Mouse (Mus musculus): Measurements from ENCODE around the gene Akap10.
"Not testable (repeated sequence)": the region's sequence is repeated elsewhere in the genome, so short reads cannot be mapped to it uniquely, and the experiment has no call there.

Akap10 gene

DNA sequence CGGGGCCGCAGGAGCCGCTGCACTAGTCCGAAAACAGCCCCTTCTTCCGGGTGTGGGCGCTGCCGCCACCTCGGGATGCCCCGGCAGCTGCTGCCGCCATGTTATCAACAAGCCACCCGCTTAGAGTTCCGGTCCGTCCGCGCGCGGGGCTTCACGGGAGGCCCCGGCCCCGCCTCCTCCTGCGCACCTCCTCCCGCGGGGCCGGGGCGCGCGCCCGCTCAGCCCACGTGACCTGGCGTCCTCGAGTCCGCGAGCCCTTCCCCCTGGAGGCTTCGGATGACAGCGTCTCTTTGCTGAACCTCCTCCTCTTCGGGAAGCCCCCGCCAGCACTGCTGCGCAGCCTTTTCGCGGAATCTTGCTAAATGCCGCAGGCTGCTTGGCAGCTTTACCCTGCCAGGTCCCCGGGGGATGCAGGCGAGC lies at the start of gene Akap10:
Gene Akap10, minus strand, starts transcription at position 155 of the 420 bp plus-strand sequence.
- CTCF ChIA-PET = interaction anchor here in 2 of 4 experiments (1.2 to 1.3 kb wide), 3 partner anchors 10 to 27 kb away, joined by 3 to 4 read pairs (median 4); partner anchors contain the start of gene Specc1 (in 1 of the 2)
- POLR2A ChIA-PET = interaction anchor here in 3 of 4 experiments (0.6 to 2.2 kb wide), 26 partner anchors 8 to 1404 kb away, joined by 3 to 12 read pairs (median 4); partner anchors contain the start of genes Adora2b (in 1 of the 3), Prpsap2 (in 1 of the 3), Specc1 (in 1 of the 3) and Ttc19 (in 1 of the 3)

DNA sequence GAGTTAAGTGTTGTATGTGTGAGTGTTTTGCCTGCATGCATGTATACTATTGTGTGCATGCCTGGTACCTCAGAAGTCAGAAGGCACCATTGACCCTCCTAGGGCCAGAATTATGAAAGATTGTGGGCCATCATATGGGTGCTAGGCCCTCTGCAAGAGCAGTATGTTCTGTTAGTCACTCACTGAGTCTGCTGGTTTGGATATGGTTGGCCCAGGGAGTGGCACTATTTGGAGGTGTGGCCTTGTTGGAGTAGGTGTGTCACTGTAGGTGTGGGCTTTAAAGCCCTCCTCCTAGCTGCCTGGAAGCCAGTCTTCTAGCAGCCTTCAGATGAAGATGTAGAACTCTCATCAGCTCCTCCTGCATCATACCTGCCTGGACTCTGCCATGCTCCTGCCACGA lies 45.7 kb upstream of the Akap10 start:
- ChIA-PET CTCF (no interaction called here), POLR2A (no interaction called here)

- CTCF ChIA-PET = interaction anchor here in 2 of 4 experiments (1.0 to 1.5 kb wide), 2 partner anchors 17 to 74 kb away, joined by 3 read pairs; partner anchors contain the start of gene Specc1 (in 1 of the 2)
- POLR2A ChIA-PET = interaction anchor here in 1 of 4 experiments (0.5 kb wide), 1 partner anchor 1473 kb away, joined by 3 read pairs; no protein-coding TSS in a partner anchor
Observed at GRCm38 (mm10) chr11:61974106-61974707, 44.2 kb upstream of the Akap10 start.

DNA sequence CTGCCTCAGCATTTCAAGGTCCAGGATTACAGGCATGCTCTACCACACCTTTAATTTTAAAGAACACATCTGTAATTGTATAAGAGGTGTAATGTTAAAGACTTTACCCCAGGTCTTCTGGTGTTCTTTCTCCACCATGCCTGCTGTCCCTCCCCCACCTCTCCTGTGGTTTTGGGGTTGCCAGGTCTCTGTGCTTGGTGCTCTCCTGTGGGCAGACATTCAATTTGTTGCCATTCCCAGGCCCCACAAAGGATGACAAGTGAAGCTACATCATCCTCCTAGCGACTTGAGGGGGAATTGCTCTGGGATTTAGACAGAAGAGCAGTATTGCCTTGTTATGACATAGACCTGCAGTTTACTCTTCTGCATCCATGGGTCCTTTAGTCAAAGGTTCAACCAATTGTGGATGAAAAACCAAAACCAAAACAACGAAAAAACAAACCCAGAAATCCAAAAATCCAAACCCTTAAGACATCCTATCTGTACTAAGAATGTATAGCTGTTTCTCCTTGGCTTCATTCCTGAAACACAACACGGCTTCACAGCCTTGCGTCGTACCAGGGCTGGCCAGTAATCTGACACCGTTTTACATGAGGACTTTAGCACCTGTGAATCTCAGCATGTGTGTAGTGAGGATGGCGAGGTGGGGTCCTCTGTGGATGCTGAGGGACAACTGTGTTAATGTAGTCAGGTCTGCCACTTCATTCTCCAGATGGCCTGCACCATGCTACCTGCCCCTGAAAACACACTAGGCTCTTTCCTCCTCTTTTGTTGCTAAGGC lies 41.6 kb upstream of the Akap10 start:
- ChIA-PET POLR2A (no interaction called here), CTCF (no interaction called here)

DNA sequence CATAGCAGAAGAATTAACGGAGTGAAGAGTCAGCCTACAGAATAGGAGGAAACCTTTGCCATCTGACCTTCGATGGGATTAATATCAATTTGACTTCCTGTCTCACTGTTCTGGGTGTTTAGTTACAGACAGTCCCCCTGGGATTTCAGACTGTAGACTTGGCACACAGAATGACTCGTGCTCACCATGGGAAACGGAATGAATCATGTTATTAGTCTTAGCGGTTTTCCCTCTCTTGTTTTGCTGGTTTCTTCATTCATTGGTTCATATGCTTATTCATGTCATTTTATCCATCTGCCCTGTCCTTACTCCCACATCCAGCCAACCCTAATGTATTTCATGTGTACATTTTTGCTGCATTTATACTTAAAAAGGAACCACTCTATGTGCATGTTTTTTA lies 40.8 kb upstream of the Akap10 start:
- CTCF ChIA-PET = no interaction called here
- POLR2A ChIA-PET = no interaction called here

- ChIA-PET POLR2A (interaction anchor here in 1 of 4 experiments (0.6 kb wide), 1 partner anchor 113 kb away, joined by 3 read pairs; no protein-coding TSS in a partner anchor), CTCF (no interaction called here)
Observed at GRCm38 (mm10) chr11:61968875-61969274, 38.8 kb upstream of the Akap10 start.

DNA sequence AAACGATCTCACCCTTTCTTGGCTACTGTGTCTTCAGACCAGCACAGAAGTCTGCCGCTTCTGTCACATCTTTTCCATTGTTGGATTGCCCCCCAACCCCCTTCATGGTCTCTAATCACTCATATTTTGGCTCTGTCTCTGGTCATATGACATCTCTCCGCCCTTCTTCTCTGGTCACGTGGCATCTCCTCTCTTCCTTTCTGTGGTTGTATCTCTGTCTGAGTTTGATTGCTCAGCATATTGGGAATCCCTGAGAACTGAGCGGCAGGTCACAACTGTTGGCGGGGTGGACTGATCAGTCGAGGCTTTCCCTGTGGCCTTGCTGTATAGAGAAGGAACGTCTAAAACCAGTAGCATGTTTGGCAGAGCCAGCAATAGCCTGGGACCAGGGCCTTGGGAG lies 37.0 kb upstream of the Akap10 start:
- CTCF ChIA-PET = no interaction called here
- POLR2A ChIA-PET = no interaction called here

DNA sequence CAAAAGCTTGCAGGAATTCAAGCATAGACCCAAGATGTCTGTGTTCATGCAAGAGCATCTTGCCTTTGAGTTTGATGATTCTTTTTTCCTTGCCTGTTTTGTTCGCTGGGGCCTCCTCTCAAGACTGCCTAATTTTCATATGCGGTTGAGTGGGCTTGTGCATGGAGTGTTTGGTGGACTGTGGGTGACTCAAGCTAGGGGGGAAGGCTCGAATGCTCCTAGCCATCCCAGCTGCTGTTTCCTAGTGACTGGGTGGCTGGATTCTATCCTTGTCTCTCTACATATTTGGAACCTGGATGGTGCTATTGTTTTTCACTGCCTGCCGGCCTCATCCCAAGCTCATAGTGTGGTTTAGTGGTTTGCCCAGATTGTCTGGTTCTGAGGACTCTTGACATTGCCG lies 34.6 kb upstream of the Akap10 start:
- CTCF ChIA-PET = interaction anchor here in 1 of 4 experiments (1.0 kb wide), 1 partner anchor 8 kb away, joined by 4 read pairs; the partner anchor contains the start of gene Specc1
- POLR2A ChIA-PET = interaction anchor here in 1 of 4 experiments (0.5 to 1.1 kb wide), 2 partner anchors 639 to 1494 kb away, joined by 3 to 4 read pairs; no protein-coding TSS in a partner anchor

- ChIA-PET CTCF (no interaction called here), POLR2A (interaction anchor here in 1 of 4 experiments (1.0 kb wide), 1 partner anchor 14 kb away, joined by 3 read pairs; no protein-coding TSS in a partner anchor)
Observed at GRCm38 (mm10) chr11:61963193-61963592, 33.1 kb upstream of the Akap10 start.

DNA sequence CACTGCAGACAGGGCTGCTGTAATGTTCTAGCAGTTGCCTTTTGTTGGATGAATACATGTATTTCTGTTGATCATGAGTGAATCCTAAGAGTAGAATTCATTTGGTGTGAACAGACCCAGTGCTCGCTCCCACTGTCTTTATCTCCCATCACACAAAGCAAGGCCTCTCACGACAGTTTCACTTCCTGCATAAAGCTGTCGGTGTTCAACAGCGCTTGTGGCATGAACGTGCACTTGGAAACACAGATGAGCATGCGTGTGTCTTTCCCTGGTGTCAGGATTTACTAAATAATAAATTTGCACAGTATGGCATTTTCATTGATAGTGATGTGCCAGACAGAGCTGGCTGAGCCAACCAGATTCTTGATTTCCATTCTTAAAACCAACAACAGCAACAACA lies 32.6 kb upstream of the Akap10 start:
- ChIA-PET POLR2A (no interaction called here), CTCF (no interaction called here)

DNA sequence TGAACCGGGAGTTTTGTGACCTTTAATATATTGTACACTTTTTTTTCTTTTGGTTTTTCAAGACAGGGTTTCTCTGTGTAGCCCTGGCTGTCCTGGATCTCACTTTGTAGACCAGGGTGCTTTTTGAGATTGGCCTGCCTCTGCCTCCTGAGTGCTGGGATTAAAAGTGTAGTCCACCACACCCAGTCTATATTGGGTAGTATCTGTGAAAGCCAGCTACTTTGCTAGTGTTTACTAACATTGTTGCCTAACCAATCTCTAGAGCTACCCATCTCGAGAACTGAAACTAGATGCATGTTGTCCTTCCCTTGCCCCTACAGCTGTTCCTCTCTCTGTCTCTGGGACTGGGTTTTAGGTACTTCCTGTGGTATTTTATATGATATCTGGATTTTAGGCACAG lies 30.0 kb upstream of the Akap10 start:
- CTCF ChIA-PET = interaction anchor here in 2 of 4 experiments (0.6 to 1.7 kb wide), 2 partner anchors 10 to 234 kb away, joined by 4 to 5 read pairs; no protein-coding TSS in a partner anchor
- POLR2A ChIA-PET = no interaction called here

DNA sequence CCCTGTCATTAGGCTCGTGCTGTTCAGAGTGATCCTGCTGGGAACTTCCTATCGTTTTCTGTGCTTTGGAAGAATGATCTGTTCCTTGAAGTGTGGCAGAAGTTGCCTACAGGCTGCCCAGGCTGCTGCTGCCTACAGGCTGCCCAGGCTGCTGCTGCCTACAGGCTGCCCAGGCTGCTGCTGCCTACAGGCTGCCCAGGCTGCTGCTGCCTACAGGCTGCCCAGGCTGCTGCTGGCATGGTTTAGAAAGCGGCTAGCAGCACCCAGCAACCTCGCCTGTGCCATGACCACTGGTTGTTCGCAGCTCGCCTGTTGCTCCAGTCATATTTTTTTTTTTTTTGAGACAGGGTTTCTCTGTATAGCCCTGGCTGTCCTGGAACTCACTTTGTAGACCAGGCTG lies 28.7 kb upstream of the Akap10 start:
- POLR2A ChIA-PET = not testable (repeated sequence)
- CTCF ChIA-PET = interaction anchor here in 1 of 4 experiments (1.7 kb wide), 1 partner anchor 8 kb away, joined by 4 read pairs; no protein-coding TSS in a partner anchor

DNA sequence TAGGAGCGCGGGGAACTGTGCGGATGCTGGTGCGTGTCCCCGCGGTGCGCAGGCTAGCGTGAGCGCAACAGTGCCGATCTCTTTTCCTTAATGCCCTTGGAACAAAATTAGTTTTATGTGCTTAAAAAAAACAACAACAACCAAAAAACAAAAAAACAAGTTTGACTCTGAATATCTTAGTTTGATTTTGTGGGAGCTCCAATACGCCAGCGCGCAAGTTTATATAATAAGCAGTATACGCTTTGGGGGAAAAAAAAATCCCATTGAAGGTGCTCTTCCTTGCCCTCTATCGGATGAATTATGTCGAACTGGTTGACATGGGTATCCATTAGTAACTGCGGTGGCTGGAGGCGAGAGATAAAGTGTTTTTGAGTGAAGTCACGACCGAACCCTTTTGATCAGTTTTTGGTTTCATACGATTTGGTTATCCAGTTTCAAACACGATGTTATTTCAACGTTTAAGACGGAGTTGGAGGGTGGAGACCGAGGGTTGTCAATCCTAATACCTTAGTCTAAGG lies 27.3 kb upstream of the Akap10 start:
- ChIA-PET CTCF (interaction anchor here (0.5 to 2.2 kb wide), 16 partner anchors 8 to 1058 kb away, joined by 3 to 10 read pairs (median 4); partner anchors contain the start of genes Akap10 (in 1 of the 4), Ttc19 (in 1 of the 4) and Zswim7 (in 1 of the 4)), POLR2A (interaction anchor here in 3 of 4 experiments (0.6 to 1.7 kb wide), 9 partner anchors 102 to 646 kb away, joined by 3 to 4 read pairs (median 3); partner anchors contain the start of gene Ulk2 (in 1 of the 3))

GRCm38 (mm10) chr11:61956572-61957295 lies 26.7 kb upstream of the Akap10 start, which contains the start of gene Specc1:
Gene Specc1 (plus strand): TSS chr11:61956763.
- ChIA-PET CTCF (interaction anchor here (0.5 to 2.2 kb wide), 16 partner anchors 8 to 1057 kb away, joined by 3 to 10 read pairs (median 4); partner anchors contain the start of genes Akap10 (in 1 of the 4), Ttc19 (in 1 of the 4) and Zswim7 (in 1 of the 4)), POLR2A (interaction anchor here in 3 of 4 experiments (0.6 to 1.7 kb wide), 11 partner anchors 26 to 646 kb away, joined by 3 to 4 read pairs (median 3); partner anchors contain the start of gene Ulk2 (in 1 of the 3))

DNA sequence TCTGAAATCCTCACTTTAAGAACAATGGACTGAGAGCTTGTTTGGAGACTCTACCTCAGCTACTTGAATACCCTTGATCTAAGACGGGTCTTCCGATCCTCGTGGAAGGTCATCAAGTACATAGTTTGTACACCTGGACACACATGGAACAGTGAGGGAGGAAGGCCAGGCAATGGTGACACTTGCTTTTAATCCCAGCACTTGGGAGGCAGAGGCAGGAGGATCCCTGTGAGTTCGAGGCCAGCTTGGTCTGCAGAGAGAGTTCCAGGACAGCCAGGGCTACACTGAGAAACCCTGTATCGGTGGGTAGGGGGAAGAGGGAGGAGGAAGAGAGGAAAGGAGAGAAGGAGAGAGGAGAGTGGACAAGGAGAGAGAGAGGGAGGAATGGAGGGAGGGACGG lies 25.9 kb upstream of the Akap10 start:
- POLR2A ChIA-PET = interaction anchor here in 2 of 4 experiments (0.6 to 1.7 kb wide), 6 partner anchors 25 to 322 kb away, joined by 3 to 4 read pairs (median 3); partner anchors contain the start of gene Ulk2 (in 1 of the 2)
- CTCF ChIA-PET = interaction anchor here in 3 of 4 experiments (0.9 to 2.2 kb wide), 8 partner anchors 9 to 753 kb away, joined by 3 to 9 read pairs (median 4); partner anchors contain the start of gene Akap10 (in 1 of the 3)

- CTCF ChIA-PET = interaction anchor here in 1 of 4 experiments (0.9 kb wide), 1 partner anchor 65 kb away, joined by 3 read pairs; no protein-coding TSS in a partner anchor
Observed at GRCm38 (mm10) chr11:61955136-61955535, 25.1 kb upstream of the Akap10 start.

GRCm38 (mm10) chr11:61950632-61951031 lies 20.6 kb upstream of the Akap10 start:
- CTCF ChIA-PET = interaction anchor here in 2 of 4 experiments (0.6 to 1.5 kb wide), 5 partner anchors 9 to 755 kb away, joined by 3 to 4 read pairs (median 3); no protein-coding TSS in a partner anchor
- POLR2A ChIA-PET = interaction anchor here in 2 of 4 experiments (0.5 to 1.3 kb wide), 2 partner anchors 20 to 157 kb away, joined by 3 to 4 read pairs; no protein-coding TSS in a partner anchor

More at GRCm38 (mm10) chr11:61955136-61955535, 25.1 kb upstream of the Akap10 start:
- POLR2A ChIA-PET = interaction anchor here in 1 of 4 experiments (0.5 to 0.7 kb wide), 3 partner anchors 29 to 306 kb away, joined by 3 read pairs; no protein-coding TSS in a partner anchor

All from embryonic stem cell, embryonic (primary cell).